Mouse (Mus musculus): ENCODE results near the gene Map2. TPM values are rescaled to one million over a fixed set of nuclear protein-coding genes. Genes with fewer than 3 reads are reported as not detected.

The Map2 gene
- polyA plus RNA-seq, 1 experiment from 2014 or later, result 4.6 TPM

- no peak for ATAC-seq (replicated peaks; ENCODE audit: insufficient number of reproducible peaks, low FRiP score, low TSS enrichment)
- Histone ChIP-seq H3K9me3 (replicated peaks; ENCODE audit: control insufficient read depth, low read length) (no peaks in the 10 kb centered on the region), H3K36me3 (ENCODE audit: control insufficient read depth, insufficient read depth, low read length) (no peaks in the 10 kb centered on the region), H3K27ac (ENCODE audit: low read depth, low read length) (no peak overlapping the region), H3K4me1 (ENCODE audit: control insufficient read depth, insufficient read depth, low read length) (no peaks in the 10 kb centered on the region), H3K9ac (ENCODE audit: low read depth, low read length) (no peak overlapping the region), H3K4me2 (no peak overlapping the region), H3K4me3 (ENCODE audit: low read depth, low read length) (no peak overlapping the region), H3K27me3 (ENCODE audit: control insufficient read depth, insufficient read depth, low read length) (no peaks in the 10 kb centered on the region)
- 71% methylated on average over 3 of the region's 3 CpGs for WGBS (ENCODE audit: insufficient replicate concordance)
Observed at GRCm38 (mm10) chr1:66263220-66263619, 88.1 kb downstream of the Map2 start.

- Histone ChIP-seq H3K4me3 (ENCODE audit: low read depth, low read length) (no peak overlapping the region), H3K9me3 (replicated peaks; ENCODE audit: control insufficient read depth, low read length) (no peaks in the 10 kb centered on the region), H3K4me2 (no peak overlapping the region), H3K36me3 (ENCODE audit: control insufficient read depth, insufficient read depth, low read length) (no peaks in the 10 kb centered on the region), H3K27ac (ENCODE audit: low read depth, low read length) (no peak overlapping the region), H3K27me3 (ENCODE audit: control insufficient read depth, insufficient read depth, low read length) (no peaks in the 10 kb centered on the region), H3K9ac (ENCODE audit: low read depth, low read length) (no peak overlapping the region), H3K4me1 (ENCODE audit: control insufficient read depth, insufficient read depth, low read length) (no peaks in the 10 kb centered on the region)
- WGBS (ENCODE audit: insufficient replicate concordance), result 57% methylated on average over 4 of the region's 4 CpGs
- ATAC-seq (replicated peaks; ENCODE audit: insufficient number of reproducible peaks, low FRiP score, low TSS enrichment), result no peak
Observed at GRCm38 (mm10) chr1:66266231-66266924, 91.3 kb downstream of the Map2 start.

- H3K4me2 ChIP-seq, result no peak overlapping the region
- H3K36me3 ChIP-seq (ENCODE audit: control insufficient read depth, insufficient read depth, low read length), result no peaks in the 10 kb centered on the region
- no peaks in the 10 kb centered on the region for H3K4me1 ChIP-seq (ENCODE audit: control insufficient read depth, insufficient read depth, low read length)
- ATAC-seq (replicated peaks; ENCODE audit: insufficient number of reproducible peaks, low FRiP score, low TSS enrichment), result no peak
- H3K27ac ChIP-seq (ENCODE audit: low read depth, low read length), result no peak overlapping the region
- no peak overlapping the region for H3K4me3 ChIP-seq (ENCODE audit: low read depth, low read length)
- H3K27me3 ChIP-seq (ENCODE audit: control insufficient read depth, insufficient read depth, low read length), result no peaks in the 10 kb centered on the region
- WGBS (ENCODE audit: insufficient replicate concordance), result 62% methylated on average over 5 of the region's 5 CpGs
- no peak overlapping the region for H3K9ac ChIP-seq (ENCODE audit: low read depth, low read length)
- no peaks in the 10 kb centered on the region for H3K9me3 ChIP-seq (replicated peaks; ENCODE audit: control insufficient read depth, low read length)
Observed at GRCm38 (mm10) chr1:66277663-66278062, 102.6 kb downstream of the Map2 start.

GRCm38 (mm10) chr1:66279222-66280009 is 104.3 kb downstream of the Map2 start:
- Histone ChIP-seq H3K27ac (ENCODE audit: low read depth, low read length) (no peak overlapping the region), H3K9me3 (replicated peaks; ENCODE audit: control insufficient read depth, low read length) (no peaks in the 10 kb centered on the region), H3K4me3 (ENCODE audit: low read depth, low read length) (no peak overlapping the region), H3K4me2 (no peak overlapping the region), H3K9ac (ENCODE audit: low read depth, low read length) (no peak overlapping the region), H3K27me3 (ENCODE audit: control insufficient read depth, insufficient read depth, low read length) (no peaks in the 10 kb centered on the region), H3K4me1 (ENCODE audit: control insufficient read depth, insufficient read depth, low read length) (no peaks in the 10 kb centered on the region), H3K36me3 (ENCODE audit: control insufficient read depth, insufficient read depth, low read length) (no peaks in the 10 kb centered on the region)
- no peak for ATAC-seq (replicated peaks; ENCODE audit: insufficient number of reproducible peaks, low FRiP score, low TSS enrichment)
- WGBS (ENCODE audit: insufficient replicate concordance), result 79% methylated on average over 4 of the region's 4 CpGs

- no peak overlapping the region for H3K9ac ChIP-seq (ENCODE audit: low read depth, low read length)
- 73% methylated on average over 4 of the region's 4 CpGs for WGBS (ENCODE audit: insufficient replicate concordance)
- ATAC-seq (replicated peaks; ENCODE audit: insufficient number of reproducible peaks, low FRiP score, low TSS enrichment), result no peak
- no peak overlapping the region for H3K4me2 ChIP-seq
- H3K27ac ChIP-seq (ENCODE audit: low read depth, low read length), result no peak overlapping the region
- H3K4me3 ChIP-seq (ENCODE audit: low read depth, low read length), result no peak overlapping the region
- H3K9me3 ChIP-seq (replicated peaks; ENCODE audit: control insufficient read depth, low read length), result no peaks in the 10 kb centered on the region
- no peaks in the 10 kb centered on the region for H3K27me3 ChIP-seq (ENCODE audit: control insufficient read depth, insufficient read depth, low read length)
- no peaks in the 10 kb centered on the region for H3K36me3 ChIP-seq (ENCODE audit: control insufficient read depth, insufficient read depth, low read length)
- H3K4me1 ChIP-seq (ENCODE audit: control insufficient read depth, insufficient read depth, low read length), result no peaks in the 10 kb centered on the region
Observed at GRCm38 (mm10) chr1:66280152-66280551, 105.1 kb downstream of the Map2 start.

- Histone ChIP-seq H3K4me3 (ENCODE audit: low read depth, low read length) (no peak overlapping the region), H3K4me1 (ENCODE audit: control insufficient read depth, insufficient read depth, low read length) (no peaks in the 10 kb centered on the region), H3K9me3 (replicated peaks; ENCODE audit: control insufficient read depth, low read length) (no peaks in the 10 kb centered on the region), H3K4me2 (no peak overlapping the region), H3K27ac (ENCODE audit: low read depth, low read length) (no peak overlapping the region), H3K36me3 (ENCODE audit: control insufficient read depth, insufficient read depth, low read length) (no peaks in the 10 kb centered on the region), H3K27me3 (ENCODE audit: control insufficient read depth, insufficient read depth, low read length) (no peaks in the 10 kb centered on the region), H3K9ac (ENCODE audit: low read depth, low read length) (no peak overlapping the region)
- 57% methylated on average over 3 of the region's 3 CpGs for WGBS (ENCODE audit: insufficient replicate concordance)
- no peak for ATAC-seq (replicated peaks; ENCODE audit: insufficient number of reproducible peaks, low FRiP score, low TSS enrichment)
Observed at GRCm38 (mm10) chr1:66282447-66282846, 107.4 kb downstream of the Map2 start.

- ATAC-seq (replicated peaks; ENCODE audit: insufficient number of reproducible peaks, low FRiP score, low TSS enrichment), result no peak
- H3K36me3 ChIP-seq (ENCODE audit: control insufficient read depth, insufficient read depth, low read length), result no peaks in the 10 kb centered on the region
- H3K4me3 ChIP-seq (ENCODE audit: low read depth, low read length), result no peak overlapping the region
- no peaks in the 10 kb centered on the region for H3K4me1 ChIP-seq (ENCODE audit: control insufficient read depth, insufficient read depth, low read length)
- no peak overlapping the region for H3K27ac ChIP-seq (ENCODE audit: low read depth, low read length)
- no peaks in the 10 kb centered on the region for H3K9me3 ChIP-seq (replicated peaks; ENCODE audit: control insufficient read depth, low read length)
- no peak overlapping the region for H3K9ac ChIP-seq (ENCODE audit: low read depth, low read length)
- WGBS (ENCODE audit: insufficient replicate concordance), result 69% methylated on average over 4 of the region's 4 CpGs
- no peak overlapping the region for H3K4me2 ChIP-seq
- no peaks in the 10 kb centered on the region for H3K27me3 ChIP-seq (ENCODE audit: control insufficient read depth, insufficient read depth, low read length)
Observed at GRCm38 (mm10) chr1:66288987-66289386, 113.9 kb downstream of the Map2 start.

GRCm38 (mm10) chr1:66292121-66292881 is 117.2 kb downstream of the Map2 start:
- H3K9ac ChIP-seq (ENCODE audit: low read depth, low read length), result no peak overlapping the region
- no peaks in the 10 kb centered on the region for H3K9me3 ChIP-seq (replicated peaks; ENCODE audit: control insufficient read depth, low read length)
- H3K4me3 ChIP-seq (ENCODE audit: low read depth, low read length), result no peak overlapping the region
- 68% methylated on average over 3 of the region's 3 CpGs for WGBS (ENCODE audit: insufficient replicate concordance)
- no peaks in the 10 kb centered on the region for H3K36me3 ChIP-seq (ENCODE audit: control insufficient read depth, insufficient read depth, low read length)
- no peak overlapping the region for H3K27ac ChIP-seq (ENCODE audit: low read depth, low read length)
- H3K4me2 ChIP-seq, result no peak overlapping the region
- no peak for ATAC-seq (replicated peaks; ENCODE audit: insufficient number of reproducible peaks, low FRiP score, low TSS enrichment)
- no peaks in the 10 kb centered on the region for H3K27me3 ChIP-seq (ENCODE audit: control insufficient read depth, insufficient read depth, low read length)
- H3K4me1 ChIP-seq (ENCODE audit: control insufficient read depth, insufficient read depth, low read length), result no peaks in the 10 kb centered on the region

All from heart, embryonic 11.5 days (tissue).